Mouse (Mus musculus) intestine, embryonic 16.5 days (tissue): Measurements from ENCODE around the gene Ranbp10. TPM values are rescaled to one million over a fixed set of nuclear protein-coding genes. Genes with fewer than 3 reads are reported as not detected.
A peak's percentile ranks its signal among the peaks of the same experiment; 100 is the strongest.

Experiments used
- ATAC-seq: fragments of 200-750 bp; cut with Nextera tagmentation; 2 replicates; pipeline ENCODE4 v1.8.0; 2017; ENCODE audit warnings: moderate TSS enrichment, moderate library complexity
- H3K27ac ChIP-seq: fragments of 300-500 bp; sonication (generic); 2 replicates; pipeline ENCODE4 v1.5.1; 2014; ENCODE audit warnings: mild to moderate bottlenecking, low read length
- H3K27me3 ChIP-seq: fragments of 300-500 bp; sonication (generic); replicated peaks from 2 replicates; pipeline ENCODE4 v1.6.1; 2014; ENCODE audit warnings: low read length, control low read depth, mixed read lengths; ENCODE audit not compliant: control insufficient read depth, insufficient read depth
- H3K36me3 ChIP-seq: fragments of 300-500 bp; sonication (generic); 2 replicates; pipeline ENCODE4 v1.6.1; 2014; ENCODE audit warnings: low read length, control low read depth; ENCODE audit not compliant: control insufficient read depth, insufficient read depth
- H3K4me1 ChIP-seq: fragments of 300-500 bp; sonication (generic); 2 replicates; pipeline ENCODE4 v1.6.1; 2014; ENCODE audit warnings: low read length, control low read depth, mixed read lengths; ENCODE audit not compliant: control insufficient read depth, insufficient read depth
- H3K4me2 ChIP-seq: fragments of 300-500 bp; sonication (generic); 2 replicates; pipeline ENCODE4 v1.6.1; 2014; ENCODE audit warnings: low read depth, low read length, control low read depth
- H3K4me3 ChIP-seq: fragments of 300-500 bp; sonication (generic); 2 replicates; pipeline ENCODE4 v1.5.1; 2014; ENCODE audit warnings: mild to moderate bottlenecking, low read length
- H3K9ac ChIP-seq: fragments of 300-500 bp; sonication (generic); 2 replicates; pipeline ENCODE4 v1.6.1; 2014; ENCODE audit warnings: low read depth, low read length
- H3K9me3 ChIP-seq: fragments of 300-500 bp; sonication (generic); 2 replicates; pipeline ENCODE4 v1.6.1; 2016; ENCODE audit warnings: low read length, control low read depth; ENCODE audit not compliant: control insufficient read depth
- WGBS: fragments of 180-500 bp; shearing (Covaris S2); extraction: QIAGEN DNeasy Blood & Tissue Kit; methylation state at CpG from one replicate; pipeline ENCODE4 v1.1.7; 2014; 5-methylcytosine and 5-hydroxymethylcytosine counted together
- polyA plus RNA-seq: library from polyadenylated mRNA; unstranded; fragments of >200 nt; fragmentation: Nextera tagmentation; extraction: Ambion mirVana; gene quantifications from 2 replicates; pipeline ENCODE4 v1.2.1, GENCODE M21; 2015

Gene Ranbp10
- polyA plus RNA-seq, 1 experiment from 2014 or later: 8.2 TPM

GRCm38 (mm10) chr8:105777833-105778232, 49.3 kb downstream of the Ranbp10 start:
- H3K4me3 ChIP-seq: no peak overlapping the region
- H3K27ac ChIP-seq: no peak overlapping the region
- WGBS: 81% methylated on average over 2 of the region's 2 CpGs
- H3K9ac ChIP-seq: no peak overlapping the region
- no peaks in the 10 kb centered on the region for H3K9me3 ChIP-seq
- ATAC-seq: no peak
- H3K4me1 ChIP-seq: no peaks in the 10 kb centered on the region
- H3K27me3 ChIP-seq: no peaks in the 10 kb centered on the region
- H3K4me2 ChIP-seq: no peak overlapping the region
- H3K36me3 ChIP-seq: peaks cover 20% of the 10 kb centered on the region

GRCm38 (mm10) chr8:105774498-105774897, 52.7 kb downstream of the Ranbp10 start:
- Histone ChIP-seq H3K9ac (no peak overlapping the region), H3K27ac (no peak overlapping the region), H3K27me3 (no peaks in the 10 kb centered on the region), H3K9me3 (no peaks in the 10 kb centered on the region), H3K4me2 (no peak overlapping the region), H3K36me3 (peaks cover 28% of the 10 kb centered on the region), H3K4me3 (no peak overlapping the region), H3K4me1 (no peaks in the 10 kb centered on the region)
- no peak for ATAC-seq
- 94% methylated on average over 5 of the region's 5 CpGs for WGBS

- no peaks in the 10 kb centered on the region for H3K27me3 ChIP-seq
- H3K4me1 ChIP-seq: no peaks in the 10 kb centered on the region
- H3K36me3 ChIP-seq: peaks cover 26% of the 10 kb centered on the region
- no peaks in the 10 kb centered on the region for H3K9me3 ChIP-seq
- no peak overlapping the region for H3K27ac ChIP-seq
- WGBS: 100% methylated on average over 1 of the region's 1 CpGs
- H3K4me2 ChIP-seq: no peak overlapping the region
- H3K4me3 ChIP-seq: no peak overlapping the region
- no peak for ATAC-seq
- H3K9ac ChIP-seq: no peak overlapping the region
Measured at GRCm38 (mm10) chr8:105773441-105773861, 53.7 kb downstream of the Ranbp10 start.

- Histone ChIP-seq H3K4me3 (no peak overlapping the region), H3K9ac (no peak overlapping the region), H3K4me1 (no peaks in the 10 kb centered on the region), H3K27me3 (no peaks in the 10 kb centered on the region), H3K36me3 (peaks cover 22% of the 10 kb centered on the region), H3K4me2 (no peak overlapping the region), H3K9me3 (no peaks in the 10 kb centered on the region), H3K27ac (no peak overlapping the region)
- ATAC-seq: no peak
- WGBS: 94% methylated on average over 12 of the region's 12 CpGs
Measured at GRCm38 (mm10) chr8:105771398-105772175, 55.6 kb downstream of the Ranbp10 start.

- 79% methylated on average over 1 of the region's 1 CpGs for WGBS
- H3K27ac ChIP-seq: no peak overlapping the region
- no peak overlapping the region for H3K4me2 ChIP-seq
- no peak for ATAC-seq
- no peaks in the 10 kb centered on the region for H3K9me3 ChIP-seq
- H3K36me3 ChIP-seq: peaks cover 22% of the 10 kb centered on the region
- no peaks in the 10 kb centered on the region for H3K27me3 ChIP-seq
- H3K4me3 ChIP-seq: no peak overlapping the region
- no peaks in the 10 kb centered on the region for H3K4me1 ChIP-seq
- no peak overlapping the region for H3K9ac ChIP-seq
Measured at GRCm38 (mm10) chr8:105770609-105771008, 56.5 kb downstream of the Ranbp10 start.

- no peak for ATAC-seq
- Histone ChIP-seq H3K4me2 (no peak overlapping the region), H3K4me3 (no peak overlapping the region), H3K27me3 (no peaks in the 10 kb centered on the region), H3K36me3 (peaks cover 22% of the 10 kb centered on the region), H3K9ac (no peak overlapping the region), H3K9me3 (no peaks in the 10 kb centered on the region), H3K27ac (no peak overlapping the region), H3K4me1 (no peaks in the 10 kb centered on the region)
- WGBS: 89% methylated on average over 5 of the region's 5 CpGs
Measured at GRCm38 (mm10) chr8:105768485-105769257, 58.5 kb downstream of the Ranbp10 start.

- H3K27me3 ChIP-seq: 0 out of 2 replicates have a peak, but pooled peaks cover 3% of the 10 kb centered on the region
- H3K4me2 ChIP-seq: peak within 1 kb of the TSS; percentile 93
- H3K4me1 ChIP-seq: peaks cover 6% of the 10 kb centered on the region
- no peaks in the 10 kb centered on the region for H3K36me3 ChIP-seq
- H3K27ac ChIP-seq: peak within 1 kb of the TSS; percentile 34; the same call in 1 of the 2 replicates
- ATAC-seq: peak; percentile 98
- peak within 1 kb of the TSS; percentile 84 for H3K9ac ChIP-seq
- 2% methylated on average over 57 of the region's 57 CpGs for WGBS
- peak within 1 kb of the TSS; percentile 96 for H3K4me3 ChIP-seq
- no peaks in the 10 kb centered on the region for H3K9me3 ChIP-seq
Measured at GRCm38 (mm10) chr8:105758277-105759108, 68.7 kb downstream of the Ranbp10 start, which contains the start of gene Gfod2. Gene Gfod2, minus strand, starts transcription at chr8:105758664.

- ATAC-seq: no peak; the same call in 1 of the 2 replicates
- Histone ChIP-seq H3K27ac (peak overlapping the region; percentile 34; the same call in 1 of the 2 replicates), H3K36me3 (no peaks in the 10 kb centered on the region), H3K4me2 (peak overlapping the region; percentile 93), H3K9ac (peak overlapping the region; percentile 84), H3K4me3 (peak overlapping the region; percentile 96), H3K27me3 (0 out of 2 replicates have a peak, but pooled peaks cover 3% of the 10 kb centered on the region), H3K4me1 (peaks cover 6% of the 10 kb centered on the region), H3K9me3 (no peaks in the 10 kb centered on the region)
- 2% methylated on average over 12 of the region's 12 CpGs for WGBS
Measured at GRCm38 (mm10) chr8:105757796-105758276, 69.3 kb downstream of the Ranbp10 start.
